Mouse (Mus musculus) skeletal muscle tissue, adult 2 months (tissue): ENCODE measurements around the gene Gpr19.
A peak's percentile ranks its signal among the peaks of the same experiment; 100 is the strongest.

Source experiments
- DNase-seq: peaks from one replicate; pipeline ENCODE4 v3.0.0-alpha.2; 2012; ENCODE audit warnings: low read depth, low spot score

Gpr19 gene

DNA sequence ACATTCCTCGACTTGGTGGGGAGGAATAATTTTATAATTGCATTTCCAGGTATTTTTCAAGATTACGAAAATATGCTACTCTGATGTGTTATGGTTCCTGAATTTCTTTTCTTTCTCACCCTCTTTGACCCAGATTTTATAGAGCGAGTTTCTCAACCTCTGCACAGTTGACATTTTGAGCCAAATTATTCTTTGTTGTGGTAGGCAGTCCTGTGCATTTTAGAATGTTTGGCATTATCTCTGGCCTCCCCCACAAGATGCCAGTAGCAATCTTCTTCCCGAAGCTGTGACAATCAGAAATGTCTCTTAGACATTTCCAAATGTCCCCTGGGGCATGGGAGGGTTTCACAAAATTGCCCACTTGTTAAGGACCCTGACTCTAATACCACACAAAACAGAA is 25.3 kb upstream of the Gpr19 start:
- no peak for DNase-seq

DNA sequence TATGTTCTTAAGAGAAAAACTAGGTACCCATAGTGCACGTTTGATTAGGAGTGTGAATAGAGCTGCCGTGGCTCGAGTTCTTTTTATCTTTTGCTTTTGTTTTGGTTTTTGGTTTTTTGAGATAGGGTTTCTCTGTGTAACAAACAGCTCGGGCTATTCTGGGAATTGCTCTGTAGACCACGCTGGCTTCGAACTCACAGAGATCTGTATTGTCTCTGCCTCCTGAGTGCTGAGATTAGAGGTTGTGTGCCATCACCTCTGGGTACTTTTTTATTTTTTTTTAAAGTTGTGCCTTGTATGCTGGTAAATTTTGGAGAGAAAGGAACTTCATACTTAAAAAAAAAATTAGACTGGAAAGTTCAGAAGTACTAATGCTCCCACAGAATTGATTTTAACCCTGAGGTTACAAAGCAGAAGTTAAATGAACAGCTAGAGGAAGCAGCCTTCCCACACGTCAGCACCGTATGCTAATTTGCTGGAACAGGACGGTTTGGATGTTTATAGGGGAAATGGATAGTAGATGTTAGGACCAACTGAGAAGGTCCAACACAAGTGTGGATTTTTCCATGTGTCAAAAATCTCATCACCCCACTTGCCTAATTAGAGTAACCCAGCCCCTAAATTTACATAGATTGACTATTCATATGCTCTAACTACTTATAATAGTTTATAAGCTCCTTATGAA is 24.3 kb upstream of the Gpr19 start:
- DNase-seq, result no peak

DNA sequence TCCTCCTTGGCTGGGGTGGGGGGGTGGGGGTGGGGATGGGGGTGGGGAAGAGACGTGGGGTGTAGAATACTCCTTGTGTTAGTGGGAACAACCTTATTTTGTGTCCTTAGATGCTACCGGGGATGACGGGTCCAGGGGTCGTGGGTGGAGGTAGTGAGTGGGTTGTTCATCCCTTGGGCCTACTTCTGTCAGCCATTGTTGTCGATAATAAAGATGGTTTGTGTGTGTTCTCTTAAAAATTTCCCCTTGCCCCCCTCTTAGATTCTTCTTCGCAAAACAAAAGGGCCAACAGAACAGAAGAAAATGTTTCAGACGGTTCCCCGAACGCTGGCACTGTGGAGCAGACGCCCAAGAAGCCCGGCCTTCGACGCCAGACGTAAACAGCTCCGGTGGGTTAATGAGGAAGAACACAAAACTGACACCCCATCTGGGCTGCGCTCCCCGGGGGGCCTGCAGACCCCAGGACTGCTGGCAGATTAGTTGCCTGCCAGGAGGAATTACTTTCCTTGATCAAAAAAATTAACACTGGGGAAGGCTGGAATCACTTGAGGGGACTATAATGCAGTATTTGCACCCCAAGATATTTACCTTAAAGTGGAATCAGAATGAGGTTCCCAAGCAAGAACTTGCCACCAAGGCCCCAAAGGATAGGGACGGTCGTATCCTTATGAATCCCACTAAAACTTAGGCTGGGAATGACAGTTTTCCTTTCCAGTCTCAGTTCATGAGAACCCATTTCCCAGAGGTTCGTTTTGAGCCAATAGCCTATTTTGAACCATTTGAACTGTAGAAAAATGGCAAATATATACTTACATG is 23.5 kb upstream of the Gpr19 start:
- DNase-seq, result no peak

DNA sequence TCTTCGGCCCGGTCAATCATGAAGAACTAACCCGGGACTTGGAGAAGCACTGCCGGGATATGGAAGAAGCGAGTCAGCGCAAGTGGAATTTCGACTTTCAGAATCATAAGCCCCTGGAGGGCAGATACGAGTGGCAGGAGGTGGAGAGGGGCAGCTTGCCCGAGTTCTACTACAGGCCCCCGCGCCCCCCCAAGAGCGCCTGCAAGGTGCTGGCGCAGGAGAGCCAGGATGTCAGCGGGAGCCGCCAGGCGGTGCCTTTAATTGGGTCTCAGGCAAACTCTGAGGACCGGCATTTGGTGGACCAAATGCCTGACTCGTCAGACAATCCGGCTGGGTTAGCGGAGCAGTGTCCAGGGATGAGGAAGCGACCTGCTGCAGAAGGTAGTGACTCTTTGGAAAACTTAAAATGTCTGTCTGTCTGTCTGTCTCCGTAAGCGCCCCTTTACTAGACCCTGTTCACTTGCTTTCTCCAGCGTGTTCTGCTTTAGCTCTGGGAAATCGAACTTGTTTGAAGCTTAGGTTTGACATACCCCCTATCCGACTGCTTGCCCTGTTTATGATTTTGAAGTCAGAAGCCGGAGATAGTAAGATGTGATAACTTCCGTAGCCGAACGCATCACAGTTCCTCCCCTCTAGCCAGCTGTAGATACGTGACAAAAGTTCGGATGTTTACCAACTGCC is 22.8 kb upstream of the Gpr19 start:
- no peak for DNase-seq

DNA sequence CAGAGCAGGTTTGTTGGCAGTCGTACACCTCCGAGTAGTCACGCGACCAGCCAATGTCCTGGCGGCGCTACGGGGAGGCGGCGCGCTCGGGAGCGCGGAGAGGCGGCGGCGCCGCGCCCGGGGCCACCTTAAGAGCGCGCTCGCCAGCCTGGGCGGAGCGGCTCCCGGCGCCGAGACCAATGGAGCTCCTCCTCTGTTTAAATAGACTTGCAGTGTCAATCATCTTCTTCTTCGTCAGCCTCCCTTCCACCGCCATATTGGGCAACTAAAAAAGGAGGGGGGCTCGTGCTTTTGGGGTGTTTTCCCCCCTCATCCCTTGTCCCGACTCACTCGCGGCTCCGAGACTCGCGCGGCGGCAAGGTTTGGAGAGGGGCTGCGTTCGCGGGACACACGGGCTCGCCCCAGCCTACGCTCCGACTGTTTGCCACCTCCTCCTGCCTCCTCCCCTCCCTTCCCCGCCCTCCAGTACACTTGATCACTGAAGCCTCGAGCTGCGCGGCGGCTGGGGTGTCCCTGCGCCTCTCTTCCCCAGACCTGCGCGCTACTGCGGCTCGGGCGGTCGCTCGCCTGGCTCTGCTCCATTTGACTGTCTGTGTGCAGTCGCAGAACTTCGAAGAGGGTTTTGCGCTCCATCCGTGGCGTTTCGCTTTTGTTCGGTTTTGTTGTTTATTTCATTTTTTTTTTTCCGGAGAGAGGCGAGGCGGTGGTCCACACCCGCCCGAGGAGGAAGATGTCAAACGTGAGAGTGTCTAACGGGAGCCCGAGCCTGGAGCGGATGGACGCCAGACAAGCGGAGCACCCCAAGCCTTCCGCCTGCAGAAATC is 22.0 kb upstream of the Gpr19 start, which contains the start of gene Cdkn1b:
Gene Cdkn1b (plus strand): TSS at position 212 of the 824 bp plus-strand sequence.
- peak; percentile 97 for DNase-seq

DNA sequence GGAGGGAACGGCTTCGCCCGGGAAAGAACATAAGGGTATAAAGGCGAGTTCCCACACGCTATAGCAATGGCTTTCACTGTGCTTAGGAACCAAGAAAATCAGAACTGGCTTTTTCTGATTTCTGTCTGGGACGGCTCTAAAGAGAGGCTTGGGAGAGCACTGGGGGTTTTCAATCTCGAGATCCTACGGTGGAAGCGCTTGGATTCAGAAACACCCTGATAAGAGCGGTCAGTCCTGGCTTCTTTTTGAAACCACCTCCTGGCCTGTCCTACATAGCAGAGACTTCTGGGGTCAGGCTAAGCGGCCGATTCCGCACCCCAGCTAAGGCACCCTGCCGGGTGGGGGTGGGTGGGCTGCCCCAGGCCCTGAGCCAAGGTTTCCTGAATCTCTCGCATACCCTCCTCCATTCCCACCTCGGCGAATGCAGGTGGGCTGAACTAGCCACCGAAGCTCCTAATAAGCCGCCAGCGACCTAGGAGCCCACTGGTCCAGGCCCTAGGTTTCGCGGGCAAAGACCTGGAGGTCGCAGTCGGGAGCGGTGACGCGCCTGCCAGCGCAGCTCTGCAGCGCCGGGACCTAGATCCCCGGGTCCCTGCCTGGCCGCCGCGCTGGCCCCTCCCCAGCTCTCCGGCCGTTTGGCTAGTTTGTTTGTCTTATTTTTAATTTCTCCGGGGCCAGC is 21.3 kb upstream of the Gpr19 start:
- no peak for DNase-seq

DNA sequence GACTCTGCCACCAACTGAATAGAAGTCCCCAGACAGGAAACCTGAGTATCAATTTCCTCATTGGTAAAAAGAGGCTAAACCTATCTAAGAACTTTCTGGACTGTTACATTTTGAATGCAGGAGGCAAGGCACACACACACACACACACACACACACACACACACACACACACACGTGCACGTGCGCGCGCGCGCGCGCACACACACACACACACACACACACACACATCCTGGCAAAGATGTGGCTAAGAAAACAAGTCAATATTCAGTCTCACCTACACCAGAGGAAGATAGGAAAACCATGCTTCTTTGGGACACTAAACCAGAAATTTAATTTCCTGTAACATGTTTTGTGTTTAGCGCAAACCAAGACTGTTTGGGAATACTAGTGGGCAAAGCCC is 20.4 kb upstream of the Gpr19 start:
- DNase-seq, result no peak

DNA sequence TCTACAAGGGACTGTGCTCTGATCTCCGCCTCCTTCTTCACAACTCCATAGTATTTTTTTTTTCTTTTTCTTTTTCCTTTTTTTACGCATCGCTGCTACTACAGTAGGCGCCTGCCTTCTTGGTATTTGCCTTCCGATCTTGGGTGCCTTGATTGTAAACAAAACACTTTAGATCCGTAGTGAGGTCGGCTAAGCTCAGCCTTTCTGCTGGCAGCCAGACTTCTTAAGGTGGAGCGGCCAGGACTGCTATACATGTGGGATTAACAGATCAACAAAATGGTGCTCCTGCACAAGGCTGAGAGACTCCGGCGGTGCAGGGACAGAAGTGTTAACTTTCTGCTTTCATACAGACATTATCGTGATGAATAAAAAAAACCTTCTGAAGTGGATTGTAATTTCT is 18.7 kb upstream of the Gpr19 start:
- peak; percentile 78 for DNase-seq

DNA sequence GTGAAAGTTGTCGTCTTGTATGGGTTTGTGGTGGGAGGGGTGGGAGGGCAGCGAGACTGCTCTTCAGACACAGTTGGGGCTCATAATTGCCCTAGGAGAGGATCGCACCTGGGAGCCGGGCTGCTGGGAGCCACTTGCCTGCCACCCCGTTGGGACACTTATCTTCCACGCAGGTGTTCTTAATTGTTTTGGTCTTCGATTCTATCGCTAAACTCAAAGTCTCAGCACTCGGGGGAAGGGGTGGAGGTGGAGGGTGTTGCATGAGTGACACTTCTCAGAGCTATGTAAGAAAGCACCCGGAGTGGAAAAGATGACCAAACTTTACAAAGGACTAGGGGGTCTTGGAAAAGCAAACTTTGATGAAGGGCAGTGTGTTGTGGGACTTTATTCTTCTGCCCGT is 18.3 kb upstream of the Gpr19 start:
- DNase-seq, result no peak

DNA sequence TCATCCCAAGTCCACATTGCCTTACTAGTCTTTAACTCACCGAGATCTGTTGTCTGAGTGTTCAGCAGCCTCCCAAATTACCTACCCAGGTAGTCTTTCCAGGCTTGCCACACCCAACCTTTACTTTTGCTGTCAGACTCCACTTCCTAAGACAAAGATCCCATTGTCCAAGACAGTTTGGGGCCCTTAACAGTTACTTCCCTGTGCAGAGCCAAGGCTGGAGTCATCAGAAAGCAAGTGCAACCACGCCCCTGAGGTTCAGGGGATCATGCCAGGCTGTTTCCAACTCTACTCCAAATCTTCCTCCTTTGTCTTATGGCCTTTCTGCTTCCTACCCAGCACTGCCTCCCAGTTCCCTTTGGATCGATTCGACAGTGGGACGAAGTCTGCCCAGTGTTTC is 16.1 kb upstream of the Gpr19 start:
- no peak for DNase-seq

DNA sequence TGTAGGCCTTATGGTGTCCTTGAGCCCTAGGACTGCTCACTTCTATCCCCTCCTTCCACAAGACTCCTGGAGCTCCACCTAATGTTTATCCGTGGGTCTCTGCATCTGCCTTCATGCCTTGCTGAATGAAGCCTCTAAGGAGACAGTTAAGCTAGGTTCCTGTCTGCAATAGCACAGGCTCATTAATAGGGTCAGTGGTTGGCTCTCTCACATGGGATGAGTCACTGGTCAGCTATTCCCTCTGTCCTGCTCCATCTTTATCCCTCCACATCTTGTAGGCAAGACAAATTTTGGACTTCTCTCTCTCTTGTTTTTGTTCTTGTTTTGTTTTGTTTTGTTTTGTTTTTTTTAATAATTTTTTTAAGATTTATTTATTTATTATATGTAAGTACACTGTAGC is 7.4 kb upstream of the Gpr19 start:
- no peak for DNase-seq

DNA sequence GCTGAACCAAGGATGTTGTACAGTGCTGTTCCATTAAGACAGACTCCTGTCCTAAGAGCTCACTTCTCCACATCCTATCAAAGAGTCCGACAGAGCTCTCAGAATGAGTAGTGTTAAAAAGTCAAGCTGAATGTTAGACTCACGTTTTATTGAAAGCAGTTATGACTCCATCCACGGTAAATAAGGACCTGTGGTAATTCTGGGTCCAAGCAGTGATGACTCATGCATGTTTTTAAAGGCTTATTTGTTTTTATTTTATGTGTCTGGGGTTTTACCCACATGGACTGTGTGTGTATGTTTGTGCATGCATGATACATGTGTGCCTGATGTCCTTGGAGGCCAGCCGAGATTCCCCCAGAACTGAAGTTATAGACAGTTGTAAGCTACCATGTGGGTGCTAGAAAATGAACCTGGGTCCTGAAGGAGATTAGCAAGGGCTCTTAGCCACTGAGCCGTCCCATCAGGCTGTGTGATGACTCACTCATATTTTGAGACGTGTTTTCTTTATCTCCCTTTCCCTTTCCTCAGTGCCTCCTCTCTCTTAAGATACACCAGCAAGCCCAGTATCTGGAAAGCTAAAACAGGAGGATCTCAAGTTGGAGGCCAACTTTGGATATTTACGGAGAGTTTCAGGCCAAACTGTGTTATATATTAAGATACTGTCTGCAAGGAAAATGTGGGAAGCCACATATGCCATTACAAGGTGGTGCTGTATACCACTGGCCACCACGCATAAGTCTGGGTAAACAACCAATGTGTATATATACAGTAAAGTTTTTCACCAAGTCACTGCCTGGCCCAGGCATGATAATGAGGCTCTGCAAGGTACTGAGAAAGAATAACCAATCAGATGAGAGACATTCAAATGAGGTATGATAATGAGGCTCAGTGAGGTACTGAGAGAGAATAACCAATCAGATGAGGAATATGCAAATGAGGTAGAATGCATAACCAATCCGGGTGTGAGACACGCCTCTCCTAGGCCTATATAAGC is 5.8 kb upstream of the Gpr19 start:
- no peak for DNase-seq

DNA sequence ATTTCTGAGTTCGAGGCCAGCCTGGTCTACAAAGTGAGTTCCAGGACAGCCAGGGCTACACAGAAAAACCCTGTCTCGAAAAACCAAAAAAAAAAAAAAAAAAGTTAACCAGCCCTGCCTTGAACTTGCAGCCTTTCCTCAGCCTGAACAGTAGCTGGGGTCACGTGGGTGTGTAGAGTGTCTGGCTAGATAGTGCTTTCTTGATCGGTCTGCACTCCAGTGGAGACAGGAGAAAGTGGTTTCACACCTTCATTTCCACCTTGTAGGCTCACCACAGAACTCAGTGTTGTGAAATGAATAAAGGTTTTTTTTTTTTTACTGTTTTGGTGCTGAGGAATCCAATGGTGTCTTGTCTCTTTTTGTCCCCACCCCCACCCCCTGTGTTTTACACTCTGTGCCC is 5.0 kb upstream of the Gpr19 start:
- no peak for DNase-seq

DNA sequence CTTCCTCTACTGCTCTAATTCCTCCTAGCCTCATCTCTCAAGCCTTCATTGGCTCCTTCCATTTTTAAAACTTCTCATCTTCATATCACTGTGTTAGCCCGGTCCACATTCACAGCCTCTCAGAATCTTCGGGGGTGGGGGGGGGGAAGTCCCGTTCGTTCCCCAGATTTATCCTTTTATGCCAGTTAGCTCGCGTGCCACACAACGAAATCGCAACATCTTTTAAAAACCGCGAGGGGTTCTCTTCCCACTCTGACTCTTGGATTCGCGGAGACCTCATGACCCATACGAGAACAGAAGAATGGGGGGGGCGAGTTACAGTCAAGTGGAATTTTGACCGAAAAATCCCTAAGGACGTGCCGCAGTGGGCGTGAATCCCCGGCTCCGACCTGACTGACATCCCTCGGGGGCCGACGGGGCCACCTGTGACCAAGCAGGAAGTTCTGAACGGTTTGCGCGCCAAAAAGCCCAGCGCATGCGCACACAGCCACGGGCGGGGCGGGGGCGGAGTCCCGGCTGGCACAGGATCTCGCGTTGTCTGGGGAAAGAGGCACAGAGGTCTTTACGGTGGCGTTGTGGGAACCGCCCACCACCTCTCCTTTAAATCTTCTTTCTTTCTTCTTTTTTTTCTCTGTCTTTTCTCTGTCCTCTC is 809 bp downstream of the Gpr19 start:
- DNase-seq, result peak; percentile 95

DNA sequence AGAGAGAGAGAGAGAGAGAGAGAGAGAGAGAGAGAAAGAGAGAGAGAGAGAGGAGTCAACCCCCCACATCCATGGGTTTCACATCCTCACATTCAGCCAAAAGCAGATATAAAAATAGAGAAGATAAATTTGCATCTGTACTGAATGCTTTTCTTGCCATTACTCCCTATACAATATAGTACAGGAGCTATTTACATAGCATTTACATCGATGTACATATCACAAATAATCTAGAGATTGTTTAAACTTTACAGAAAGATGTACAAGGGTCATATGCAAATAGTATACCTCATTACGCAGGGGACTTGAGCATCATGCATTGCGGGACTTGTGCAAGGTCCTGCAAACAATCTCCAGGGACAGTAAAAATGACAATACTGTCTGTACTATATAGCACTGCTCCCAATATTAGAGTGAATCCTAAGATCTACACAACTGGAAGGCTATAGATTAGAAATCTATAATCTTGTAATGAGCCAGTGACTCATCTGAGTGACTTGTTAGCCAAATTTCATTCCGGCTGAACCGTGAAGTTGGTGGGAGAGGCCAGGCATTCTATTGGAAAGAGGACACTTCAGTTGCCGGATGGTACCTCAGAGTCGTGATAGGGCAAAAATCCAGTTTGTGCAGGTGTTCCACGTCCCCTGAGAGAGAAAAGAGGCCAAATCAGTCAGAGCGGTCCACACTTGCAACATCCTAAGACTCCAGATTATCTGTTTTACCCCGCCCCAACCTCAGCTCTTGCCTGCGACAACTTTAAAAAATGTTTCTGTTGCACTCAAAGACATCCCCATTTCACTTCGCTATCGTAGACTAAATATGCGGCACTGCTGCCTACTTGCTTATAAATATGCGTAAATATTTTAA is 1.6 kb downstream of the Gpr19 start:
- no peak for DNase-seq

DNA sequence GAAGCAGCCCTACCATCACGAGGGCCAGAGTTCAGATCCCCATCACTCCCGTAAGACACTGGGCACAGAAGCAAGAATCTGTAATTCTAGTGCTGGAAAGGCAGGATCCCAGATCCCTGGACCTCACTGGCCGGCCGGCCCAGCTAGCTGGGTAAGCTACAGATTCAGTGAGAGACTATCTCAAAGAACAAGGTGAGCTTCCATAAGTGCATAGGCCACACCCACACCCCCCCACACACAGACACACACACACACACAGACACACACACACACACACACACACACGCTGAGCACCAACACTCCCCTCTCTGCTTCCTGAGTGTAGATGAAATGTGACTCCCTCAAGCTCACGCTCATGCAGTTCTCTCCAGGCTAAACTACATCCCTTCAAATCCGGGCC is 7.9 kb downstream of the Gpr19 start:
- DNase-seq, result no peak

DNA sequence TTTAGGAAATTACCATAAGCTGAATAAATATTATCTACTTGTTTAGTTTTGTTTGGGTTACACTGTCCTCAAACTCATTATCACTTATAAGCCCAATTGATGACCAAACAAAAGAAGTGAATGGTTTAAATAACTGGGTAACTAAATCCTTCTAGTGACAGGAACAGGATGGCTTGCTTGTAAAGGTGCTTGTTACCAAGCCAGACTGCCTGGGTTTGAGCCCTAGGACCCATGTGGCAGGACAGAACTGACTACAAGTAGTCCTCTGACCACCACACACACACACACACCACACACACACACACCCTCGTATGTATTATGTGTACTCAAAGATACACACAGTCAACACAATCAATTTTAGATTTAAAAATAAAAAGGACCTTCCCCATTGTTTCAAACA is 8.6 kb downstream of the Gpr19 start:
- no peak for DNase-seq

DNA sequence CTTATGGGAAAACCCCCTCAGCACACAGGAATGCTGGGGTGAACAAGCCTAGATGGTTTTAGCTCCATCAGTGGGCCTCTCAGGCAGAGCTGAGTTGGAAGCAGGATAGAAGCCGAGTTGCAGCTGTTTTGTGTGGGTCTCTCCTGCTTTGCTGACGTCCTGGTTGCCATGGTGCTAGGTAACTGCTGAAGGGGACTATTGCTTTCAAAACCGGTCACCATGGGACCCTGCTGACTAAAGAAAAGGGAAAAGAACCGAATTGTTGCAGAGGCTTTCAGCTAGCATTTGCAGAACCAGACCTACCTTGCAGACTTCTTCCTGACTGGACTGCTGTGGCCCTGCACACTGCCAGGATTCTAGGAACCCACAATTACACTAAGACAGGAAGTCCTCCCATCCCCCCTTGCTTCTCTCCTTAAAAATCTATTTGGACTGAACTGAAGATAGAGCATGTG is 9.8 kb downstream of the Gpr19 start:
- no peak for DNase-seq
